18 mouse cellular contexts compared by ENCODE assay signal in the genomic region with DNA sequence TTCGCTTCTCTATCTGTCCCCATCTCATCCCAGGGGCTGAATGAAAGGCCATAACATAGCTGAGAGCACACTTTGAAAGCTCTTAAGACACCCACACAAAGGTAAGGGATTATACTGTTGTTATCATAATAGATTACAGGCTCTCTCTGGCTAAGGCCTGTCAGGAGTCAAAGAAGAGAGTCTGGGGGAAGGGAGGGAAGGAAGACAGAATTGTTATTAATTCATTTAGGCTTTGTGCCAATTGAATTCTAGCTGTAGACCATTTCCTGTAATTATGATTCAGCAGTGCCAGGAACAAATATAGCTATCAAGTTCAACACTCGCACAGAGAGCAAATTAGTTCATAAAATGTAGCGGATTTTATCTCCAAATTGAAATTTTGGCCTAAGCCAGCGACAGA.
DNase-seq lines count a peak whose midpoint lies in the region; ATAC-seq and TF ChIP-seq lines count a peak whose summit lies in the region.
"Had no signal": no experiment of that assay in that cellular context is flagged by ENCODE, and none has a peak within 500 bp of the region (broad histone marks: within the 10 kb centered on the region; RNA-seq: fewer than 3 reads in every experiment).

No protein-coding gene starts in this region.

- no peak overlapping the region for H3K4me2 ChIP-seq in forebrain, embryonic 14.5 days (ENCODE audit: low read length)
- no peak overlapping the region for H3K4me2 ChIP-seq in forebrain, embryonic 12.5 days
- no peak overlapping the region for H3K4me2 ChIP-seq in kidney, embryonic 16.5 days (replicated peaks; ENCODE audit: low read depth, low read length)
- no peak overlapping the region for H3K4me2 ChIP-seq in midbrain, postnatal 0 days (ENCODE audit: low read depth, low read length, poor library complexity, severe bottlenecking)
- no peak overlapping the region for H3K4me2 ChIP-seq in midbrain, embryonic 16.5 days (ENCODE audit: low read length)
- no peak overlapping the region for H3K4me2 ChIP-seq in stomach, embryonic 16.5 days (ENCODE audit: low read depth, low read length)
- H3K4me2 ChIP-seq: embryonic facial prominence, embryonic 15.5 days; liver, embryonic 15.5 days had no signal

- no peak for TF ChIP-seq CTCF in midbrain, postnatal 0 days (IDR thresholded peaks at IDR 0.05)
- TF ChIP-seq CTCF in gastrocnemius, adult 2 months (IDR thresholded peaks at IDR 0.05): no peak

- no peak overlapping the region for H3K9ac ChIP-seq in forebrain, embryonic 14.5 days (ENCODE audit: low read length)
- H3K9ac ChIP-seq in forebrain, embryonic 12.5 days: no peak overlapping the region
- H3K9ac ChIP-seq in kidney, embryonic 16.5 days (replicated peaks; ENCODE audit: low read length): no peak overlapping the region
- H3K9ac ChIP-seq in midbrain, postnatal 0 days (replicated peaks; ENCODE audit: low read length, poor library complexity, severe bottlenecking): no peak overlapping the region
- no peak overlapping the region for H3K9ac ChIP-seq in midbrain, embryonic 16.5 days (ENCODE audit: low read depth, low read length)
- no peak overlapping the region for H3K9ac ChIP-seq in stomach, embryonic 16.5 days (ENCODE audit: low read length)
- H3K9ac ChIP-seq: embryonic facial prominence, embryonic 15.5 days; liver, embryonic 15.5 days had no signal

- no peaks in the 10 kb centered on the region for H3K27me3 ChIP-seq in forebrain, embryonic 14.5 days (replicated peaks; ENCODE audit: control insufficient read depth, insufficient read depth, low read length)
- H3K27me3 ChIP-seq in forebrain, embryonic 12.5 days: no peaks in the 10 kb centered on the region
- H3K27me3 ChIP-seq in kidney, embryonic 16.5 days (ENCODE audit: insufficient read depth, low read length): no peaks in the 10 kb centered on the region
- H3K27me3 ChIP-seq in midbrain, postnatal 0 days (ENCODE audit: insufficient read depth, low read length): no peaks in the 10 kb centered on the region
- no peaks in the 10 kb centered on the region for H3K27me3 ChIP-seq in midbrain, embryonic 16.5 days (ENCODE audit: control insufficient read depth, insufficient read depth, low read depth, low read length)
- H3K27me3 ChIP-seq in stomach, embryonic 16.5 days (ENCODE audit: control insufficient read depth, insufficient read depth, low read length): no peaks in the 10 kb centered on the region
- H3K27me3 ChIP-seq: embryonic facial prominence, embryonic 15.5 days; liver, embryonic 15.5 days; megakaryocyte, embryonic 14.5 days had no signal

- WGBS in forebrain, embryonic 14.5 days: 61% methylated on average over 4 of the region's 4 CpGs
- WGBS in forebrain, embryonic 12.5 days: 69% methylated on average over 4 of the region's 4 CpGs
- WGBS in kidney, embryonic 16.5 days: 48% methylated on average over 4 of the region's 4 CpGs
- WGBS in midbrain, postnatal 0 days: 58% methylated on average over 4 of the region's 4 CpGs
- WGBS in midbrain, embryonic 16.5 days: 54% methylated on average over 4 of the region's 4 CpGs
- WGBS in stomach, embryonic 16.5 days: 49% methylated on average over 4 of the region's 4 CpGs

- no peak overlapping the region for H3K27ac ChIP-seq in forebrain, embryonic 14.5 days (ENCODE audit: low read depth, low read length)
- H3K27ac ChIP-seq in forebrain, embryonic 12.5 days: no peak overlapping the region
- H3K27ac ChIP-seq in kidney, embryonic 16.5 days (ENCODE audit: low read length): no peak overlapping the region
- H3K27ac ChIP-seq in midbrain, postnatal 0 days (ENCODE audit: low read depth, low read length): no peak overlapping the region
- H3K27ac ChIP-seq in midbrain, embryonic 16.5 days (ENCODE audit: low read length): no peak overlapping the region
- H3K27ac ChIP-seq in stomach, embryonic 16.5 days (ENCODE audit: low read length): no peak overlapping the region
- no peak overlapping the region for H3K27ac ChIP-seq in gastrocnemius, adult 2 months
- H3K27ac ChIP-seq: embryonic facial prominence, embryonic 15.5 days; heart, embryonic 10.5 days; layer of hippocampus, adult 2 months; left cerebral cortex, adult 2 months; liver, embryonic 15.5 days had no signal

- no peak overlapping the region for H3K4me3 ChIP-seq in forebrain, embryonic 14.5 days (ENCODE audit: low read depth, low read length)
- H3K4me3 ChIP-seq in forebrain, embryonic 12.5 days (replicated peaks): no peak overlapping the region
- no peak overlapping the region for H3K4me3 ChIP-seq in kidney, embryonic 16.5 days (ENCODE audit: low read length)
- H3K4me3 ChIP-seq in midbrain, postnatal 0 days (ENCODE audit: low read depth, low read length): no peak overlapping the region
- H3K4me3 ChIP-seq in midbrain, embryonic 16.5 days (ENCODE audit: low read depth, low read length): no peak overlapping the region
- H3K4me3 ChIP-seq in stomach, embryonic 16.5 days (replicated peaks; ENCODE audit: low read length): no peak overlapping the region
- no peak overlapping the region for H3K4me3 ChIP-seq in gastrocnemius, adult 2 months
- H3K4me3 ChIP-seq: embryonic facial prominence, embryonic 15.5 days; heart, embryonic 10.5 days; layer of hippocampus, adult 2 months; left cerebral cortex, adult 2 months; liver, embryonic 15.5 days; megakaryocyte, embryonic 14.5 days had no signal

- intact Hi-C loops in gastrocnemius, adult 2 months (cut with DNase I): no loop called here

- H3K36me3 ChIP-seq in forebrain, embryonic 14.5 days (ENCODE audit: control insufficient read depth, insufficient read depth, low read length): no peaks in the 10 kb centered on the region
- H3K36me3 ChIP-seq in forebrain, embryonic 12.5 days (replicated peaks): no peaks in the 10 kb centered on the region
- no peaks in the 10 kb centered on the region for H3K36me3 ChIP-seq in kidney, embryonic 16.5 days (ENCODE audit: insufficient read depth, low read length)
- no peaks in the 10 kb centered on the region for H3K36me3 ChIP-seq in midbrain, postnatal 0 days (ENCODE audit: insufficient read depth, low read length)
- H3K36me3 ChIP-seq in midbrain, embryonic 16.5 days (ENCODE audit: control insufficient read depth, insufficient read depth, low read length): no peaks in the 10 kb centered on the region
- H3K36me3 ChIP-seq in stomach, embryonic 16.5 days (ENCODE audit: control insufficient read depth, insufficient read depth, low read length): no peaks in the 10 kb centered on the region
- H3K36me3 ChIP-seq: embryonic facial prominence, embryonic 15.5 days; heart, embryonic 10.5 days; liver, embryonic 15.5 days had no signal

- DNase-seq in forebrain, embryonic 14.5 days (ENCODE audit: low spot score): peak; percentile 45
- DNase-seq in kidney, postnatal 25 days: no peak
- DNase-seq in midbrain, postnatal 0 days (ENCODE audit: low spot score): peak; percentile 8
- no peak for DNase-seq in gastrocnemius, adult 2 months
- DNase-seq: cerebellum, adult 11-12 months; gastrocnemius, postnatal 25 days; heart, postnatal 4 days; thymus, postnatal 25 days had no signal

- no peaks in the 10 kb centered on the region for H3K9me3 ChIP-seq in forebrain, embryonic 14.5 days (replicated peaks; ENCODE audit: control insufficient read depth, low read length)
- H3K9me3 ChIP-seq in forebrain, embryonic 12.5 days: no peaks in the 10 kb centered on the region
- no peaks in the 10 kb centered on the region for H3K9me3 ChIP-seq in kidney, embryonic 16.5 days (ENCODE audit: low read length)
- no peaks in the 10 kb centered on the region for H3K9me3 ChIP-seq in midbrain, postnatal 0 days (ENCODE audit: low read length)
- H3K9me3 ChIP-seq in midbrain, embryonic 16.5 days (replicated peaks; ENCODE audit: control insufficient read depth, low read length, poor library complexity, severe bottlenecking): no peaks in the 10 kb centered on the region
- no peaks in the 10 kb centered on the region for H3K9me3 ChIP-seq in stomach, embryonic 16.5 days (replicated peaks; ENCODE audit: control insufficient read depth, low read length)
- H3K9me3 ChIP-seq: embryonic facial prominence, embryonic 15.5 days; heart, embryonic 10.5 days; liver, embryonic 15.5 days had no signal

- peak; percentile 51; the same call in 1 of the 2 replicates for ATAC-seq in forebrain, embryonic 14.5 days
- ATAC-seq in forebrain, embryonic 12.5 days (ENCODE audit: low FRiP score): no peak
- 0 out of 2 replicates have a peak, but pooled peaks have one; percentile 42 for ATAC-seq in kidney, embryonic 16.5 days (ENCODE audit: low FRiP score, low TSS enrichment)
- ATAC-seq in midbrain, postnatal 0 days (ENCODE audit: low FRiP score): no peak
- ATAC-seq in midbrain, embryonic 16.5 days: no peak; the same call in 1 of the 2 replicates
- ATAC-seq in stomach, embryonic 16.5 days (ENCODE audit: insufficient read depth, low FRiP score): 0 out of 2 replicates have a peak, but pooled peaks have one; percentile 40

- peaks cover 4% of the 10 kb centered on the region; the same call in 1 of the 2 replicates for H3K4me1 ChIP-seq in forebrain, embryonic 14.5 days (ENCODE audit: control insufficient read depth, insufficient read depth, low read length)
- H3K4me1 ChIP-seq in forebrain, embryonic 12.5 days: no peaks in the 10 kb centered on the region
- H3K4me1 ChIP-seq in kidney, embryonic 16.5 days (ENCODE audit: insufficient read depth, low read length): 0 out of 2 replicates have a peak, but pooled peaks cover 7% of the 10 kb centered on the region
- no peaks in the 10 kb centered on the region for H3K4me1 ChIP-seq in midbrain, postnatal 0 days (ENCODE audit: insufficient read depth, low read length)
- H3K4me1 ChIP-seq in midbrain, embryonic 16.5 days (ENCODE audit: control insufficient read depth, insufficient read depth, low read length): no peaks in the 10 kb centered on the region
- H3K4me1 ChIP-seq in stomach, embryonic 16.5 days (ENCODE audit: control insufficient read depth, insufficient read depth, low read length): 0 out of 2 replicates have a peak, but pooled peaks cover 2% of the 10 kb centered on the region
- H3K4me1 ChIP-seq: embryonic facial prominence, embryonic 15.5 days; heart, embryonic 10.5 days; liver, embryonic 15.5 days; megakaryocyte, embryonic 14.5 days had no signal

Comparison
In these comparisons a context has a peak if more than half of its experiments do, and no peak if none do; other contexts are left out.
1. ATAC-seq: peak in forebrain, embryonic 14.5 days (single experiment), kidney, embryonic 16.5 days (single experiment) and stomach, embryonic 16.5 days (single experiment); none in forebrain, embryonic 12.5 days (single experiment), midbrain, postnatal 0 days (single experiment) and midbrain, embryonic 16.5 days (single experiment).
2. DNase-seq: peak in forebrain, embryonic 14.5 days (single experiment) and midbrain, postnatal 0 days (single experiment); none in kidney, postnatal 25 days (0 of 2) and gastrocnemius, adult 2 months (single experiment).